Mouse (Mus musculus) Patski (cell line): ENCODE data around the gene Taar8b. TPM values are rescaled to one million over a fixed set of nuclear protein-coding genes. Genes with fewer than 3 reads are reported as not detected.
A peak's percentile ranks its signal among the peaks of the same experiment; 100 is the strongest.
"Not testable (repeated sequence)": the region's sequence is repeated elsewhere in the genome, so short reads cannot be mapped to it uniquely, and the experiment has no call there.

Experiments
- ATAC-seq: fragments of 100-300 bp; one replicate; pipeline ENCODE4 v1.8.0; 2021
- CTCF ChIA-PET: fragments of 350-600 bp; sonication (Branson Sonifier 250); formaldehyde crosslinking; loops from one replicate; lab custom pipeline; 2022; ENCODE audit warnings: inconsistent platforms; lab: Charles Lee
- POLR2A ChIA-PET: fragments of 350-600 bp; sonication (Branson Sonifier 250); formaldehyde crosslinking; loops from one replicate; lab custom pipeline; 2022; ENCODE audit warnings: antibody characterized with exemption, inconsistent platforms; lab: Charles Lee
- DNase-seq: peaks from one replicate; pipeline ENCODE4 v3.0.0-alpha.2; 2011; ENCODE audit warnings: low read depth, low spot score
- H3K27me3 ChIP-seq: fragments of 371-371 bp; one replicate; pipeline ENCODE4 v1.5.1; 2021
- CTCF ChIP-seq: fragments of 100-300 bp; IDR thresholded peaks from one replicate; pipeline ENCODE4 v1.5.1; 2021
- in situ Hi-C: fragments of 300-500 bp; cut with MboI; formaldehyde crosslinking; loops from 3 replicates; pipeline ENCODE4 v1.11.1; 2018; ENCODE audit warnings: low pct_unique_long_range_greater_than_20kb, mixed read lengths
- polyA plus RNA-seq: library from polyadenylated mRNA; unstranded; gene quantifications from one replicate; pipeline ENCODE4 v1.2.3, GENCODE M21; 2021

Gene Taar8b
- polyA plus RNA-seq, 1 experiment from 2014 or later = not detected

- no peak for TF ChIP-seq CTCF
- H3K27me3 ChIP-seq = peaks cover 28% of the 10 kb centered on the region
- ChIA-PET POLR2A (no interaction called here), CTCF (no interaction called here)
- DNase-seq = no peak
- ATAC-seq = no peak
- in situ Hi-C loops = loop anchor here (25.0 kb wide), 1 partner anchor 1000 kb away; no protein-coding TSS in a partner anchor
These were observed 4.9 kb downstream of the Taar8b start for GRCm38 (mm10) chr10:24087168-24087567.

GRCm38 (mm10) chr10:24086555-24086954 lies 5.5 kb downstream of the Taar8b start:
- ChIA-PET CTCF (interaction anchor here (1.1 kb wide), 1 partner anchor 45 kb away, joined by 3 read pairs; no protein-coding TSS in a partner anchor), POLR2A (no interaction called here)
- H3K27me3 ChIP-seq = peaks cover 28% of the 10 kb centered on the region
- ATAC-seq (no peak), DNase-seq (no peak)
- in situ Hi-C loops = loop anchor here (25.0 kb wide), 1 partner anchor 999 kb away; no protein-coding TSS in a partner anchor
- TF ChIP-seq CTCF = no peak

- CTCF ChIA-PET = interaction anchor here (1.1 kb wide), 1 partner anchor 45 kb away, joined by 3 read pairs; no protein-coding TSS in a partner anchor
- ATAC-seq = no peak
- peaks cover 25% of the 10 kb centered on the region for H3K27me3 ChIP-seq
- DNase-seq = no peak
- in situ Hi-C loops = loop anchor here (25.0 kb wide), 1 partner anchor 999 kb away; no protein-coding TSS in a partner anchor
- POLR2A ChIA-PET = no interaction called here
- TF ChIP-seq CTCF = no peak
These were observed 6.2 kb downstream of the Taar8b start for GRCm38 (mm10) chr10:24085936-24086335.

- H3K27me3 ChIP-seq = peaks cover 26% of the 10 kb centered on the region
- POLR2A ChIA-PET = interaction anchor here (0.6 kb wide), 1 partner anchor 254 kb away, joined by 3 read pairs; no protein-coding TSS in a partner anchor
- CTCF ChIA-PET = interaction anchor here (0.8 to 1.6 kb wide), 8 partner anchors 12 to 274 kb away, joined by 3 to 4 read pairs (median 3); no protein-coding TSS in a partner anchor
- DNase-seq (no peak), ATAC-seq (no peak)
- TF ChIP-seq CTCF = peak; percentile 68
- in situ Hi-C loops = loop anchor here (5.0 to 25.0 kb wide), 2 partner anchors 263 to 993 kb away; no protein-coding TSS in a partner anchor
These were observed 11.9 kb downstream of the Taar8b start for GRCm38 (mm10) chr10:24080166-24080565.

- DNase-seq, ATAC-seq, POLR2A ChIA-PET, CTCF ChIA-PET: not testable (repeated sequence)
- H3K27me3 ChIP-seq = peaks cover 44% of the 10 kb centered on the region
- in situ Hi-C loops = loop anchor here (25.0 kb wide), 1 partner anchor 989 kb away; no protein-coding TSS in a partner anchor
These were observed 15.9 kb downstream of the Taar8b start, which contains the start of gene Taar8a for GRCm38 (mm10) chr10:24076200-24076599. Taar8a (plus strand) TSS chr10:24076500.

- CTCF ChIA-PET, POLR2A ChIA-PET: not testable (repeated sequence)
- in situ Hi-C loops = loop anchor here (25.0 kb wide), 1 partner anchor 987 kb away; no protein-coding TSS in a partner anchor
These were observed 17.3 kb downstream of the Taar8b start for GRCm38 (mm10) chr10:24074751-24075150.

GRCm38 (mm10) chr10:24058986-24059385 lies 33.1 kb downstream of the Taar8b start:
- CTCF ChIA-PET = interaction anchor here (1.1 to 1.2 kb wide), 2 partner anchors 13 to 21 kb away, joined by 3 read pairs; no protein-coding TSS in a partner anchor
- no peak for TF ChIP-seq CTCF
- H3K27me3 ChIP-seq = peaks cover 16% of the 10 kb centered on the region
- DNase-seq (no peak), ATAC-seq (no peak)
- POLR2A ChIA-PET = no interaction called here
- in situ Hi-C loops = no loop called here

More at GRCm38 (mm10) chr10:24074751-24075150, 17.3 kb downstream of the Taar8b start:
- DNase-seq, ATAC-seq: not testable (repeated sequence)
- peaks cover 43% of the 10 kb centered on the region for H3K27me3 ChIP-seq

- no peak for TF ChIP-seq CTCF
- ATAC-seq (no peak), DNase-seq (no peak)
- ChIA-PET CTCF (no interaction called here), POLR2A (no interaction called here)
- H3K27me3 ChIP-seq = peaks cover 4% of the 10 kb centered on the region
- in situ Hi-C loops = no loop called here
These were observed 40.1 kb downstream of the Taar8b start for GRCm38 (mm10) chr10:24052039-24052438.

- no peak for DNase-seq
- POLR2A ChIA-PET = no interaction called here
- peaks cover 6% of the 10 kb centered on the region for H3K27me3 ChIP-seq
- no peak for TF ChIP-seq CTCF
- CTCF ChIA-PET = no interaction called here
- in situ Hi-C loops = no loop called here
- no peak for ATAC-seq
These were observed 42.9 kb downstream of the Taar8b start, which contains the start of gene Taar7f for GRCm38 (mm10) chr10:24049210-24049609. Taar7f (plus strand) TSS chr10:24049510.

Other genes with a start within 250 kb of the Taar8b start
- not detected for gene Vnn3, start 240.8 kb downstream of the Taar8b start, polyA plus RNA-seq
- gene Vnn1, start 197.6 kb downstream of the Taar8b start, polyA plus RNA-seq = 0.21 TPM
- not detected for gene Taar1, start 171.9 kb downstream of the Taar8b start, polyA plus RNA-seq
- not detected for gene Taar2, start 153.7 kb downstream of the Taar8b start, polyA plus RNA-seq
- not detected for gene Taar3, start 142.7 kb downstream of the Taar8b start, polyA plus RNA-seq
- gene Taar4, start 131.8 kb downstream of the Taar8b start, polyA plus RNA-seq = not detected
- not detected for gene Taar5, start 121.6 kb downstream of the Taar8b start, polyA plus RNA-seq
- not detected for gene Taar6, start 106.6 kb downstream of the Taar8b start, polyA plus RNA-seq
- not detected for gene Taar7a, start 98.8 kb downstream of the Taar8b start, polyA plus RNA-seq
- not detected for gene Taar7b, start 92.4 kb downstream of the Taar8b start, polyA plus RNA-seq
- gene Taar7d, start 65.1 kb downstream of the Taar8b start, polyA plus RNA-seq = not detected
- not detected for gene Taar7e, start 54.7 kb downstream of the Taar8b start, polyA plus RNA-seq
- not detected for gene Taar7f, start 42.8 kb downstream of the Taar8b start, polyA plus RNA-seq
- not detected for gene Taar8a, start 15.8 kb downstream of the Taar8b start, polyA plus RNA-seq
- not detected for gene Taar8c, start 9.6 kb upstream of the Taar8b start, polyA plus RNA-seq
- not detected for gene Taar9, start 17.2 kb upstream of the Taar8b start, polyA plus RNA-seq
- gene Stx7, start 57.0 kb upstream of the Taar8b start, polyA plus RNA-seq = 145 TPM
- not detected for gene Moxd1, start 131.2 kb upstream of the Taar8b start, polyA plus RNA-seq